Mouse (Mus musculus) E14TG2a.4 (cell line): ENCODE measurements around the gene Tmem235.

ENCODE experiments used
- CTCF ChIP-seq: conservative IDR thresholded peaks from 2 replicates; pipeline ENCODE4 v1.5.1; 2014; ENCODE audit warnings: low read length
- POU5F1 ChIP-seq: IDR thresholded peaks from 2 replicates; pipeline ENCODE4 v1.6.1; 2014; ENCODE audit warnings: low read length, borderline replicate concordance

DNA sequence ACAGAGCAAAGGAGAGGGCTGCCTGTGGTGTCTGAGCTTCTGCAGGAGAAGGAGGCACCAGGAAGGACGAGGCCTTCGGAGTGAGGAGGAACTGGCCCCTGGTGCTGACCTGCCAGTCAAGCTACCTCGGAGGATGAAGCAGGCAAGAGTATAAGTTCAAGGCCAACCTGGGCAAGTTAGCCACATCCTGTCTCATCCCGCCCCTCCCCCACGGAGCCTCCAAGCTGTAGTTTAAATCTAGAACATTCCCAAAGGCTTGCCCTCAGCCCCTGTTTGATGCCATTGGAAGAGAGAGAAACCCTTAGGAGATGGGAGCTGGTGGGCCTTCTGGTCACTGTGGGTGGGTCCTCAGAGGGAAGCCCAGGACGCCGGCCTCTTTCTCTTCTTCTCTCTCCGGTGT, 43.9 kb downstream of the Tmem235 start:
- TF ChIP-seq CTCF (no peak), POU5F1 (no peak)
